Mouse (Mus musculus) testis, postnatal 14 days (tissue): ENCODE data around the gene BC004004.
A peak's percentile ranks its signal among the peaks of the same experiment; 100 is the strongest.
"Not testable (repeated sequence)": the region's sequence is repeated elsewhere in the genome, so short reads cannot be mapped to it uniquely, and the experiment has no call there.

Experiments
- DNase-seq: peaks from one replicate; pipeline ENCODE4 v3.0.0; 2021; ENCODE audit warnings: low spot score

BC004004 gene

DNA sequence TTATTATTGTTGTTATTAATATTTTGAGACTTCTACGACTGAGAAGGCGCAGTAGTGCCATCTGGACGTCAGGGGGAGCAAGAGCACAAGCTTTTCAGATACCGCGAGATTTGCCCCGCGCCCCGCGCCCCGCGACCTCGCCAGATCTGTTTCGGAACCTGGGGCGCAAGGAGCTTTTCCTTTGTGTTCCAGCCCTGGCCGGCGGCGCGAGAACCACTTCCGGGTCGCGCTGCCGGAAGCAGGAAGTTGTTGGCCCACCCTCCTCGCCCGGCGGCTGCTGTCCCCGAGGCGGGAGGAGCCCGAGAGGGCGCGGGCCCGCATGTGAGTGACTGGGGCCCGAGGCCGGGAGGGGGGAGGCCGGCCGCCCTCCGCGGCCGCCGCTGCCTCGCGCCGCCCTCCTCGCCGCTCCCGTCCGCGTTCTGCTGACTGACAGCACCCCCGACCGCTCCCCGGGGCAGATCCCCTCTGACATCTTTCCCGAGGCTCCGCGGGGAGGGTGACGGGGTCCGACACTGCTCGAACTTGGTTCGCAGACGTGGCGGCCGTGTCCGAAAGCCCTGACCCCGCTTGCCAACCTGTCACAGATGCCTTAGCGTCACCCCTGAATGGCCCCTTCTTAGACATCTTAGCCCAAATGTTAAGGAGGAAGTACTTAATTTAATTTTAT is at the start of gene BC004004:
Gene BC004004 (plus strand): TSS at position 107 of the 667 bp plus-strand sequence.
- DNase-seq: peak; percentile 96

DNA sequence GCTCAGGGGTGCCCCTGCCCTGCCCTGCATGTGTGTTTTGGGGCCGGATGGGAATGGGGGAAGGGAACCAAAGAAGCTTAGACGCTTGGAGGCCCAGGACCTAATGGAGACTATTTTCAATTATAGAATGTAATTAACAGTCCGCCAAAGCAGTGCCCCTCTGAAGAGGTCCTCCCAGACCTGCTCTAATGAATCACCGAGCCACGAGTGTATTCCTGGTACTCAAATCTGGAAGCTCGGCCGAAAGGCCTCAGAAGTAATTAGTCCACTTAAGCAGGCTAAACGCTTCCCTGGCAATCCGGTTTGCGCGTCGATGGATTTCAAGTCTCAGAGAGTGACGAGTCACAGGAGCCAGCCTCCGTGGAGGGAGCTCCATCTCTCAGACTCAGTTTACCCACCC is 48.0 kb upstream of the BC004004 start:
- DNase-seq: no peak

DNA sequence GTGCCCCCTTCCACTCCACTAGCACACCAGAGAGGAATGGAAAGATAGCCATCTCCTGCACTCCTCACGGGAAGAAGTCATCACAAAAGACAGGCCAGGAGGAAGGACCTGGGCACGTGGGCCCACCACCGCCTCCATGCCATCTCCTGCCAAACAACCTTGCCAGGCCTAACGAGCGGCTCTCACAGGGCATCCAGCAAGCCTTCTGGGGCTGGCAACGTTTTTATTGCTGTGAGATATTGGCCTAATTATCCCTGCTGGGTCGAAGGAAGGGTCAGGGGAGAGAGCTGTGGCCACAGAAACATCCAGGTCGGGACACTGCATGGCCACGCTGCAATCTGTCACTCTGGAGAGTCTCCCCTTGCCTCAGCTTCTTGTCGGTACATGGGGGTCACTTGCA is 37.5 kb upstream of the BC004004 start:
- DNase-seq: no peak

DNA sequence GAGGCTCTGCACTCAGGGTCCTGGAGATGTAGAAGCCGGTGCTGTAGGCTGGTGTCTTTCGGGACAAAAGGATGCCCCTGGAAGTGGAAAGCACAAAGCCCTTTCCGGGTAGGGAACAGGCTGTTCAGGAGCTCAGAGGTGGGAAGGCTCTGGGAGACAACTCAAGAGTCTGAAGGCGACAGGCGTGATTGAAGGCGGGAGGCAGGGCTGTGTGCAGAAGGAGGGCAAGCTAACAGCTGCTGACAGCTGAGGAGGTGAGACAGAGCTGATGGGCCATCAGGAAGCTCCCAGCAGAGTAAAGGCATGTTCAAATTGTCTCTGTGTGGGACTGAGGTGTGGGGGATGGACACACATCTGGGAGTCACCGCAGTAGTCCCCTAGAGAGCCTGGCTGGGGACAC is 32.5 kb upstream of the BC004004 start:
- no peak for DNase-seq

DNA sequence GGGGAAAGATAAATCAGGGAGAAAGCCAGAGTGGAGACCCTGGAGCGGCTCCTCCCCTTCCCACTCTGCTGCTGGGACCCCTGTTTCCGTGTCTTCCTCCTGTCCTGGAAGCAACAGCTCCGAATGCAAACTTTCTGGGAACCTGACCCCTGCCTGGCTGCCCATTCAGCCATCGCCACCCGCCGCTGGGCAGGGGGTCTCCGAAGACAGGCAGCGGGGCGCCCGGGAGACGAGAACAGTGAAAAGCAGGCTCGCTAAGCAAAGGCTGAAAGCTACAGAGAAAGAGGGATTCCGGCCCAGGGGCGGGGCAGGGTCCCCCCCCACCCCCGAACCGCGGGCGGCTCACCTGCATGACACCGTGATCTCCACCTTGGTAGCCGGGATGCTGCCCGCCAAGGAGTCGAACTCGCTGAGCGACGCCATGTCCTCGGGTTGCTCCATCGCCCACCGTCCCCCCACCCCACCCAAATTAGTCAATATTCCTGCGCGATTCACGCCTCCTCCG is 31.3 kb upstream of the BC004004 start:
- DNase-seq: no peak

DNA sequence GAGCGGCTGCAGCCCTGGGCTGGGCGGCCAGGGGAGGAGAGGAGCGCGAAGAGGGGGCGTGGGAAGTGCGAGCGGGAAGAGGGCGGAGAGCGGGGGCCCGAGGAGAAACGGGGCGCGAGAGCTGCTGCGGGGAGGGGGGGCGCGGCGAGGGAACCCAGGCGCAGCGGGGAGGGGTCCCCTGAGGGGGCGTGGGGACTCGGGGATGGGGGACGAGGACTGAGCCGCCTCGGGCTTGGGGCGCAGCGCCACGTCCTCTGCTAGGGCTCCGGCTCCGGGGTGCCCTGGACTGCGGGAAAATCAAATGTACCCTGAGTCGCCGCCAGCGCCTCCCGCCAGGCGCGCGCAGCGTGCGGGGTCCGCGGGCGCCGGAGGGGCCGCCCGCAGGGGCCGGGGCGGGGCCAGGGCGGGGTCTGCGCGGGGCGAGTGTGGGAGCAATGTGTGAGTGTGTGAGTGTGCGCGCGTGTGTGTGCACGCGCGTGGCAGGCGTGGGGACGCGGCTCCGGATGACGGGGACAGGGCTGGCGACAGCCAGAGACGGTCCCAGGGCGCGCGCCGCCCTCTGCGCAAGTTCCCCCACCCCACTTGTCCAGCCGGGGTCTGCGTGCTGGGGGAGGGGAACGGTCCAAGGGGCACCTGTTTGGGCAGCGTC is 30.7 kb upstream of the BC004004 start, which contains the start of gene Cpne5:
Gene Cpne5 (minus strand): TSS at position 396 of the 649 bp plus-strand sequence.
- DNase-seq: peak; percentile 31

DNA sequence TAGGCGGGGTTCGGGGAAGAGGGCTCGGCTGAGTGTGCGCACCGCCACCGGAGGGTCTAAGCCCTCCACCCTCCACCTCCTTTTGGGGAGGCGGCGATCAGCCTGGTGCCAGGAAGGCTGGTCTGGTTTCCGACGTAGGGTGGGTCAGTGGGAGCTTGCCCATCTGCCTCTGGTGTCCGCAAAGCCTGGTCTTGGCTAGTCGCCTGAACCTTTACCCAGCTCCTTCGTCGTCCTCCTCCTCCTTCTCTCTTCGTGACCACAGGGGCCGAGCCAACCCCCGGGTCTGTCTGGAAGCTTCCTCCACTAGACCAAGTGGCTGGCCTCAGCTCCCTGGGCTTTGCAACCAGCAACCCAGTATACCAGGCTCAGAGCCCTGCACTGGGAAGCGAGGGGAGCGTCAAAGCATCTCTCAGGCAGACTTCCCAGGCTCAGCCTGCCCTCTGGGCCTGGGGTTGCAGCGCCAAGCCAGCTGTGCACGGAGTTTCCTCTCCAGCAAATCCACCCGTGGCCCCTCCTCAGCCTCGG is 30.1 kb upstream of the BC004004 start:
- DNase-seq: peak; percentile 17

DNA sequence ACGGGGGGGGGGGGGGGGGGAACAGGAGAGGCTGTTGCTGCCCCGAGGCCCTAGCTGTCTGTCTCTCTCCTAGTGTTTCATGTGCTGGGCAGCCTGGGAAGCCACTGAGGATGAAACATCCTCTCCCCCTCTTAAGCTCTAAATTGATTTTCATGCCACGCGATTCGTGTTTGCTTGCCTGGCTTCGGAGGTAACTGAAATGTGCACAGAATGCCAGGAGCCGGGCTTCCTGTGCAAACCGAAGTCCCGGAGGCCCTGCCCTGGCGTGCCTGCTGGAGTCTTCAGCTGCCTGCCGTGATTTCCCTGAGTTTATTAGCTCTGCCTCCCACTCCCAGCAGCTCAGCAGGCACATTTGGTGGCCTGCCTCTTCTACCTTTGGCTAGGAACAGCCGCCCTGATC is 23.7 kb upstream of the BC004004 start:
- no peak for DNase-seq

DNA sequence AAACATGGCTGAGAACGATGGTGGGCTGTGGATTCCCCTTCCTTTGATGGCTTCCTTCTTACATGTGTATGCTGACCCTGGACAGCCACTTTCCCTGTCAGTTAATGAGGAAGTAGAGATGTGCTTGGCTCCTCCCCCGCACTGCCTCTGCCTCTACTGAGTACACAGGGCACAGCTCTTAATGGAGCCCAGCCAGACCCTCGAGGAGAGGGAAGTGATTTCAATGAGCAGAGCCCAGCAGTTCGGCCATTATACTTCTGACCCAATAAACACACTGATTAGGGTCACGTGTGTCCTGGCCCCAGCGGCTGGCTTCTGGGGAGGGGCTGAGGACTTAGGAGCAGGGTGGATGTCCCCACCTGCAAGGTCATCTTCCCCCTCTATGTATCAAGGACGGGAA is 22.9 kb upstream of the BC004004 start:
- no peak for DNase-seq

DNA sequence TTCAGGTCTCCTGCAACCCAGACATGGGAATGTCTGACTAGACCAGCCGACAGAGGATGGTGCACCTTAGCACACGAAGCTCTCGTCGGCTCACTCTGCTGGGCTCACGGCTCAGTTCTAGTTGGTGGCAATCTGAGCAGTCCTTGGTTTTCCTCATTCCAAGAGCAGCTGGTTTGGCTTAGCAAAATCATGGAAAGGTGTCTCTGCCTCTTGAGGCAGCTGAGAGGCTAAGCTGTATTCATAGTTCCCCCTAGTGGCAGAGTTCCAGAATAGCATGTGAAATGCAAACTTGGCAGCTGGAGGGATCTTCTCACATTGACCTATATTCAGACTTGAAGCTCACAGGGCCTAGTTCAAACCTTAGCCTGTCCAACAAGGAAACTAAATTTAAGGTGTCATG is 22.0 kb upstream of the BC004004 start:
- DNase-seq: peak; percentile 28

DNA sequence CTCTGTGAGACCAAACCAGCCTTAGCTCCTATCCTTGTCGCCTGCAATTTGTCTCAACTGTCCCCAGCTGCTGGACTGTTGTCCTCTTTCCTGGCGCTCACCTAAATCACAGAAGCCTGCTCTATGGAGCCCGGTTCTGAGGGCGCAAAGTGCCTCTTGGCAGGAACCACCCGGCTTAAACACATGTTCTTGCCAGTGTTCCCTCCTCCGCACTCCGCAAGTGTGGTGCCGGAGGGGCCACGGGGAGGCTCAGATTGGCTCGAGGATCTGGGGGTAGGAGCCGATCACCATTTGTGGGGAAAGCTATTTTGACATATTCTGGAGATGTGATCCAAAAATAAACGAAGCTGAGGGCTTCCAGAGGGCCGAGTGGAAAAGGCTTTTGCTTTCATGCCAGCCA is 20.7 kb upstream of the BC004004 start:
- no peak for DNase-seq

DNA sequence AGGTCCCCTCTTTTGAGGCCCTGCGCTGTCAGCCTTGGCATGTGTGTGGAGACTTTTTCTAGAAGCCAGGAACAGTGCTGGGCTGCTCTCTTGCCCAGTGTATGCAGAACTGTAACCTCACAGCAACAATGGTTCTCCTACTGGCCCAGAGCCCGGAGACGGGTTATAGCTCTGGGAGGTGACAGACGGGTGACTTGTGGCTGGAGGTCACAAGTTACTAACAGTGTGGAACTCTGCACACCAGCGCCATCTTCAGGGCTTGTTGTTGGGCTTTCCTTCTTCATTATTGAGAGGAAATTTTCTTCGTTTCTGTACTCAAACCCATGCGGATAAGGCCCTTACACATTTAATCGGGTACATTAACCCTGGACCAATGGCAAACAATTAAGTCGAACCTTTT is 19.1 kb upstream of the BC004004 start:
- no peak for DNase-seq

DNA sequence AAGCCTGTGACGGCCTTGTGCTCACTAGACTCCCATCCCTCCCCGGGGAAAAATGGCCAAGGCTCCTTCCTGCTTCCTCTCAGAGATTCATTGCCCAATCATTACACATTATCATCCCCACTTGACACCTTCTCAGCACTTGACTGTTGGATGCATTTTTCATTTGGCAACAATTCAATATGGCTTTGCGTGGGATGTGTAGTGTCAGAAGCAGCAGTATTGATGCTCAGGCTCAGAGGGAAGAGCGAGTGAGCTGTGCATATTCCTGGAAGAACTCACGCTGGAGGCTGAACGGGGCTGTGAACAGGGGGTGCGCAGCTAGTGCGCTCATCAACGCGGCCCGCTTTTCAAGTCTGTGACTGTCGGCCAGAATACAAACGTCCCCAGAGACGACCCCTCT is 17.6 kb upstream of the BC004004 start:
- not testable (repeated sequence) for DNase-seq

DNA sequence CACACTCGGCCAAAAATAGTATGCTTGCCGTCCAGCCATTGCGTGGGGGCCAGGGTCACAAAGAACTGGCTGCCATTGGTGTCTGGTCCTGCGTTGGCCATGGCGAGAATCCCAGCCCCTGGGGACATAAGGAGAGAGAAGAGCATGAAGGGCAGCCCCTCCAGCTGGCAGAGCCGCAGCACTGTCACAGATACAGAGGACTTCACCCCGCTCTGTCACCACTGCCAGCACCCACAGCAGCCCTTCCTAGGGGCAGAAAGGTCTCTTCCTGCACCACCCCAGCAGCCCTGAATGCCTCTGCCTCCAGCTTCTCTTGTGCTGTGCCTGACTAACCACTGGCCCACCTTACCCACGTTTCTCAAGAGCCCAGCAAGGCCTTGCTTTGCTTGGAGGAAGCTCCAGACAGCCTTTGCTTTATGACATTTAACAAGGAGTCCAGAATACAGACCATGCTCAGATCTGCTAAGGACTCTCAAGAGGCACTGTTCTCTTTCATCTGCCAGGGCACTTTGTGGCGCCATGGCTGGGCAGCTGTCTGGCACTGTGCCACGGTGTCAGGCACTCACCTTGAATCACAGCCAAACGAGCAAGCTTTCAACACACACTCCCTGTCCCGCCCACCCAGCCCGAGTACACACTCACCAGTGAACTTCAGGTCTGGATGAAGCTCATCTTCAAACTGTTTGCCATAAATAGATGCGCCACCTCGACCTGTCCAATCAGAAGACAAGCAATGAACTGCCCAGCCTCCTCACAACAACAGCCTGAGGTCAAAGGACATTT is 16.8 kb upstream of the BC004004 start:
- peak; percentile 56 for DNase-seq

DNA sequence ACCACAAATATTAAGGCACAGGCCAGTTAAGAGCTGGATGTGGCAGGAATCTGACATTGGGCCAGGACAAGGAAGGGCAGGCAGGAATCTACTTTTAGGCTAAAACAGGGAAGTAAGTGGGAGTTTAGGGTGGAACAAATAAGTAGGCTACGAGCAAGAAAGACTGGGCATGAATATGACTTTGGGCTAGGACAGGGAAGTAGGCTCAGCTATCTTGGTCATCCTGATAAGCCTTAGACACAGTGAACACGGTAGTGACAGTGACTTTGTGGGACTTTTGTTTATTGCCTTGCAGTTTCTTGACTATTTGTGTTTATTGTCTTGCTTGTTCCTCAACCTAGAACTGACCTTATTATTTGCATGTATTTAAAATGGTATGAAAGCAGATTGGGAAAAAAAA is 15.4 kb upstream of the BC004004 start:
- DNase-seq: no peak

DNA sequence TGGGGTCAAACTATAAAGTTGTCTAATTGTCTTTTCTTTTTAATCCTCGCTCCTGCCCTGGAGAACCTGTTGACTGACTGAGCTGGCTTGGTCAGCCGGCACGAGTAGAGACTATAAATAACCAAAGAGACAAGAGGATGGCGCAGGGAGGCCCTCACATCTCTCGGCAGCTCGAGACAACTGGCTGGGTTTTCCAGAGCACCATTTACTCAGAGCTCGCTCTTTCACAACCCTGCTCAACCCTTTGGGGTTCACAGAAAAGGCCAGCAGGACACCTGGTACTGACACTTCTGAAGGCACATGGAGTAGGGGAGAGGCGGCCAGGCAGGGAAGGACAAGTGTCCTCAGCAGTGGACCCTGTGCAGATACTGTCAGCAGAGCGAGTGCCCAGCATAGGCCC is 14.9 kb upstream of the BC004004 start:
- no peak for DNase-seq

DNA sequence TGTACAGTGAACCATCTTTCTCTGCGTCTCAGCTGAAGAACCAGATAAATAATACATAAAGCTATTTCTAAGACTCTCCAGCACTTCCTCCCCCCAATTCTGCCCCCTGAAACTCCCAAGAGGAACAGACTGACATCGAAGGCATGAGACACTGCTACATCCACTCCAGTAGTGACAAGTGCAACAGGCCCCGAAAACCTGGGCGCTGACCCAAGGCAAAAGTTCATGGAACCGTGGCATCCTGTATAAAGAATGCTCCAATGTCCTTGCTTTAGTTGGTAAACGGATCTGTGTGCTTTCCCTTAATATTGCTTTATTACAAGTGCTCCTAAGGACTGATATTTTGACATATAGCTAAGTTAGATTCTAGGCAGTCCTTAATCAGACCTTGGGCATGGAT is 13.8 kb upstream of the BC004004 start:
- not testable (repeated sequence) for DNase-seq

DNA sequence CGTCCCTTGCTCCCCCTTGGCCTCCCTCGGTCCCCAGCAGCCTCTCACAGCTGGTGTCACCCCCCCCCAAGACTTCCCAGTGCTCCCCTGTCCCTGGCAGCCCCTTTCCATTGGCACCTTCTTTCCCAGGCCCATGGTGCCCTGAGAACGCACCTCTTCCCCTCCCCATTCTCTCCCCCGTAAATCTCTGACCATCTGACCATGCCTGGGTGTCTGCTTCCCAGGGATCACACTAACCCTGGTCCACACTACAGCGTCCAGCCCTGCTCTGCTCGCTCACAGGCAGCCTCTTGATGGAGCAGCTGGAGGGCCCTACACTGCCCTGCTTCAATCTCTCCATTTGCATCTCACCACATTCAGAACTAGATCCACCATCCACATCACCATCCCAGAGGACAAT is 12.1 kb upstream of the BC004004 start:
- no peak for DNase-seq

DNA sequence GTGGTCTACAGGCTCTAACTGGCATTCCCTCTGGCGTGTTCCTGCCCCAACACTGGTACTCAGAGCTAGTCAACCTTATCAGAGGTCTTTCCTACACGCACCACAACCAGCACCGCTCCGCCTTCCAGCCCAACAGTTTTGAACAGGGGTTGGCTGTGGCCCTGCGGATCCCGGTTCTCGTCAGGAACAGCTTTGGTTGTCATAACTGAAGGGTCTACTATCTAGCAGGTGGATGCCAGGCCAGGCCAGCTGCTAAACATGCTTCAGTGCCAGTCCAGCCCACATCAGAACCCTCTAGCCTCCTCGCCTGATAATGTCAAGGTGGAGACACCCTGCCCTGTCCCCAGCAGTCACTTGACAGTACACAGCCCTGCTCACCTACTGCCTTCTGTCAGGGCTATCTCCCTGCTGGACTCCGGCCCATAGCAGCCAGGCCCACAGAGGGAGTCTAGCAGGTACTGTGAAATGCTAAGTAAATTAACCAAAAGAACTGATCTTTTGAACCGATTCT is 11.5 kb upstream of the BC004004 start:
- DNase-seq: no peak

DNA sequence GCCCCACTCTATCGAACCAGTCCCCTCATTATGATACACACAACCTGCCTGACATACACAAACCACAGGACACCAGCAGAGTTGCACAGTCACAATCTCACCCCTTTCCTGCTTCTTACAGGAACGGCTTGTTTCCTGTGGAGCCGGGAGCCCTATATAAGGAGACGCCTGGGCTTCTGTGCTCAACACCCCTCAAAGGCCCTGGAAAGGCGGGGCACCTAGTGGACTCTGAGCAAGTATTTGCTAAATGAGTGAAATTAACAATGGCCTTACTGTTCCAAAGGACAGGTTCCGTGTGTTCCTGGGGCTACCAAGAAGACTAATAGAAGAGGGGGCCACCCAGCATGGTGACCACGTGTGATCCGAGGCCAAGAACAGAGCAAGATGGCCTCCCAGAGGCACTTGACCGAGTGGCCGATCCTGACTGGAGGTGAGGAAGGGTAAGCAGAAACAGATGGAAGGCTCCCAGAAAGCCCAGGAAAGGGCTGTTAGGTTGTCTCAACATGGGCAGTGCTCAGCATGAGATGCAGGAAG is 10.5 kb upstream of the BC004004 start:
- no peak for DNase-seq

DNA sequence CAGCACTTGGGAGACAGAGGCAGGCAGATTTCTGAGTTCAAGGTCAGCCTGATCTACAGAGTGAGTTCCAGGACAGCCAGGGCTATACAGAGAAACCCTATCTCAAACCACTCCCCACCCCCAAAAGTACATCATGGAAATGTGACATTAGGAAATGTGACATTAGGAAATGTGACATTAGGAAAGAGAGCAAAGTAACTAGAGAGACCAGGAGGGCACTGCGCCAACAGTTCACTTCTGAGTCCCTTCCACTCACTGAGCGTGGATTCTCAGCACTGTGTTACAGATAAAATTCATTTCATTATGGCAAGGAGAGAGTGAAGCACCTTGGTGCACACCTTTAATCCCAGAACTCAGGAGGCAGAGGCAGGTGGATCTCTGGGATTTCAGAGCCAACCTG is 9.7 kb upstream of the BC004004 start:
- no peak for DNase-seq

DNA sequence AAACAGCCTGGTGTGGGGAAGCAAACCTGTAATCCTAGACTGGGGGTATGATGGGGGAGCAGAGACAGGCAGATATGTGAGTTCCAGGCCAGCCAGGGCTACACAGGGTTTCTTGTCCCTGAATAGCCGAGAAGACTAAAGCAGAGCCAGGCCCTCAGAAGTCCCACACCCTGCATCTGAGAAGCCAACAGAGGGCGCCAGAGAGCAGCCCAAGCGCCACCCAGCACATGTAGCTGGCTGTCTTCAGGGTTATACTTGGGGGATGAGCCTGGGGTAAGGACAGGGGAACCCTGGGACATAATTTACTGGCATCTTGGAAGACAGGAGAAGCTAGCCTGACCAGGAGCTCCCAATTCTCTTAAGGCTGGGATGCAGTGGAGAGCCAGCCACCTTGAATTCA is 9.1 kb upstream of the BC004004 start:
- DNase-seq: peak; percentile 43
